Mouse (Mus musculus) kidney, adult 2 months (tissue): ENCODE data around the gene Adamts2. TPM values are rescaled to one million over a fixed set of nuclear protein-coding genes. Genes with fewer than 3 reads are reported as not detected.

Experiments
- DNase-seq: peaks from one replicate; pipeline ENCODE4 v3.0.0; 2021
- H3K27ac ChIP-seq: fragments of 200-500 bp; 2 replicates; pipeline ENCODE4 v1.5.1; 2012; ENCODE audit warnings: low read depth, low read length, control low read depth, inconsistent platforms; ENCODE audit not compliant: insufficient read depth
- H3K27me3 ChIP-seq: fragments of 200-500 bp; replicated peaks from 2 replicates; pipeline ENCODE4 v1.6.1; 2012; ENCODE audit warnings: mild to moderate bottlenecking, moderate library complexity, low read length, inconsistent platforms; ENCODE audit not compliant: control insufficient read depth, insufficient read depth
- H3K36me3 ChIP-seq: fragments of 200-500 bp; 2 replicates; pipeline ENCODE4 v1.6.1; 2012; ENCODE audit warnings: mild to moderate bottlenecking, moderate library complexity, low read length, inconsistent platforms; ENCODE audit not compliant: control insufficient read depth, insufficient read depth
- H3K4me1 ChIP-seq: fragments of 200-500 bp; 2 replicates; pipeline ENCODE4 v1.6.1; 2011; ENCODE audit warnings: low read length; ENCODE audit not compliant: control insufficient read depth, insufficient read depth
- H3K4me3 ChIP-seq: fragments of 200-500 bp; 2 replicates; pipeline ENCODE4 v1.5.1; 2011; ENCODE audit warnings: mild to moderate bottlenecking, low read depth, low read length, control low read depth; ENCODE audit not compliant: insufficient read depth
- CTCF ChIP-seq: fragments of 200-500 bp; conservative IDR thresholded peaks from 2 replicates; pipeline ENCODE4 v1.5.1; 2011; ENCODE audit warnings: low read depth, mild to moderate bottlenecking, control low read depth, low read length, moderate library complexity, mixed read lengths; ENCODE audit not compliant: insufficient read depth, insufficient read length
- POLR2A ChIP-seq: fragments of 200-500 bp; IDR thresholded peaks from one replicate; pipeline ENCODE4 v1.6.1; 2011; ENCODE audit warnings: low read depth, low read length, control low read depth
- WGBS: fragments of 180-500 bp; shearing (Covaris S2); methylation state at CpG from one replicate; pipeline ENCODE4 v1.1.7; 2018; 5-methylcytosine and 5-hydroxymethylcytosine counted together
- polyA plus RNA-seq: library from polyadenylated mRNA; depleted of rRNA; stranded (reverse); fragments of >200 nt; gene quantifications from 2 replicates; pipeline ENCODE4 v1.2.3, GENCODE M21; 2012; rRNA removed

The Adamts2 gene
- 4.5 and 7.0 TPM in 2 replicates for polyA plus RNA-seq

DNA sequence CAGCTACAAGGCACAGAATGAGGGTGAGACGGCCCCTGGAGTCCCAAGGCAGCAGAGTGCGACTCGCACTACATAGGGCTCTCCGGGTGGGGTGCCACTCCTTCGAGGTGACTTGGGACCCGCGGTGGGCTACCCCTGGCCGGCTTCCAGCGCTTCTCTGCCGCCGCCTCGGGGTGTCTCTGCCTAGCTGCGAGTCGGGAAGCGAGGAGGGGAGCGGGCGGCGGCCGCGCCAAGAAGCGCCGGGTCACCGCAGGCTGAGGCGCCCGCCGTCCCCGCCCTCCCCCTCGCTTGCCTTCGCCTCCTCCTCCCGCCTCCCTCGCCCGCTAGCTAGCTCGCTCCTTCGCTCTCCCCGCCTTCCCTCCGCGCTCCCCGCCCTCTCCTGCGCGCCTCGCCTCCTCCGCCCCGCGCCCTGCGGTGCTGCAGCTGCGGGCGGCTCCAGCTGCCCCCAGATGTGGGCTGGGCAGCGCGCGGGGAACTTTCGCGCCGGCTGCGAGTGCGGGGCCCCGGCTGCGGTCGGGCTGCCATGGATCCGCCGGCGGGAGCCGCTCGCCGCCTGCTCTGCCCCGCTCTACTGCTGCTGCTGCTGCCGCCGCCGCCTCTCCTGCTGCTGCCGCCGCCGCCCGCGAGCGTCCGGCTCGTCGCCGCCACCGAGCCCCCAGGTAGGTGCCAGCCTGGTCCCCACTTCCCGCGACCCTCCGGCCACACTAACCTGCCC, at the start of gene Adamts2:
TSS of gene Adamts2 (plus strand) at position 444 of the 715 bp plus-strand sequence.
- Histone ChIP-seq H3K4me1 (no peaks in the 10 kb centered on the region), H3K27me3 (no peaks in the 10 kb centered on the region), H3K27ac (no peak within 1 kb of the TSS), H3K36me3 (no peaks in the 10 kb centered on the region), H3K4me3 (peak within 1 kb of the TSS; percentile 46)
- DNase-seq = peak; percentile 65
- TF ChIP-seq POLR2A (no peak), CTCF (no peak)
- under 1% methylated on average over 71 of the region's 82 CpGs for WGBS

DNA sequence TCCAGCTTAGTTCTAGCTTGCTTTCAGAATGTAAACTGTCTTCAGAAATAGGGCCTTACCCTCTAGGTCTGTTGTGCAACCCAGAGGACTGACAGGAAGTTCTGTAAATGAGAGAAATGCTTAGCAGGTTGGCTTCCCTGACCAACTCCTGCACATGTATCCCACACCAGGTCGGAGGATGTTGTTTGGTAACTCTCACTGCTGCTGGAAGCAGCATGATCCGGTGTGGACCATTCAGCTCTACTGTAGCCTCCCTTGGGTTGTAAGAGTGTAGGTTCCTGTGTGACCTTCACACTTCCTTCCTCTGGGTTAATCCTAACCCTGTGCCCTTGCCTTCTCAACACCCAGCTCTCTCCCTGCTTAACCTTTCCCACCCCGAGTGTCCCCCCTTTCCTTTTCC, 44.8 kb upstream of the Adamts2 start:
- H3K4me1 ChIP-seq = no peaks in the 10 kb centered on the region
- TF ChIP-seq POLR2A (no peak), CTCF (no peak)
- no peaks in the 10 kb centered on the region for H3K36me3 ChIP-seq
- H3K27ac ChIP-seq = no peak overlapping the region
- 86% methylated on average over 3 of the region's 3 CpGs for WGBS
- no peak for DNase-seq
- no peaks in the 10 kb centered on the region for H3K27me3 ChIP-seq
- no peak overlapping the region for H3K4me3 ChIP-seq

DNA sequence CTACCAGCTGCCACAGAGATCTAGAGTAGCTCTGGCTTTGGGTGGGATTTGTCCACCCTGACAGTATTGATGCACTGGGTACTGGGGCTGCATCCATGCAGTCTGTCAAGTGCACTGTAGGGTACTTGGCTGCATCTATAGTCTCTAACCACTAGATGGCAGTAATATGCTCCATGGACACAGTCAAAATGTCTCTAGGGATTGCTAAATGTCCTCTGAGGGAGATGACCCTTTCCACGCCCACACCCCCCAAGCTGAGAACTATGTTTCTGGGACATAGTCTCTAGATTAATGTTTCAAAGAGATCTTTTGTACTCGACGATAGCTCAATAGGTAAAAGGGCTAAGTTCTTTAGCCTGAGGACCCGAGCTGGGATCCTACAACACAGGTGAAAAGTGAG, 42.8 kb upstream of the Adamts2 start:
- H3K27me3 ChIP-seq = no peaks in the 10 kb centered on the region
- no peak overlapping the region for H3K27ac ChIP-seq
- no peaks in the 10 kb centered on the region for H3K4me1 ChIP-seq
- no peak for TF ChIP-seq POLR2A
- peak; percentile 59 for TF ChIP-seq CTCF
- WGBS = 30% methylated on average over 4 of the region's 4 CpGs
- no peak overlapping the region for H3K4me3 ChIP-seq
- H3K36me3 ChIP-seq = no peaks in the 10 kb centered on the region
- DNase-seq = peak; percentile 46

DNA sequence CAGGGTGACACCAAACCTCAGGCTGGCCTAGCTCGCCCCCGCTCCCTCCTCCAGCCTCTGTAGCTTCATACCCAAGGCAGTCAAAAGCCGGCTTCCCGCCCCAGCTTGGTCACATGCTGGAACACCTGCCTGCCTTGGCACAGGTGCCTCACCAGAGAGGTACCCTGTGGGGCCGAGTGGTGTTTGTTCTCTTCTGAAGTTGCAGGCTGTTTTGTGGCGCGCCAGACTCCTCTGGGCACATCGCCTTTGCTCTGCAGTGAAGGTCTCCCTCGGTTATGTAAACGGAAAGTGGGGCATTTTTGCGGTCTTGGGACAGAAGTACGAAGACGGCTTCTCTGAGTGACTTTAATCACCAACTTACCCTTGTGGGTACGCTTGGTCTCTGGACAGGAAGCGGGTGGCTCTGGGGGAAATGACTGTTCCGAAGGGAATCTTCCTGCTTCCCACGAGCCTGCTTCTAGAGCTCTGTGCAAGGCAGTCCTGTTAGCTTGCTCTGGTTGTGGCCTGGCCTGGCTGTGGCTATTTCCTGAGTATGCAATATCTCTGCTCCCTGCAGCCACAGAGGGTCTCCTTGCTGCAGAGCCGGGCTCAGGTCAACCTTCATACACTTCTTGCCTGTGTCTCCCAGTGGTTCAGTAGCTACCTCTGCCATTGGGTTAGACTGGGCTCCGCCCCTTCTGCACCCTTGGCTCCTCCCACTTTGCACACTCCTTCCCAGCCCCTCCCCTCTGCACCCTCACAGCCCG, 36.2 kb upstream of the Adamts2 start:
- 63% methylated on average over 20 of the region's 20 CpGs for WGBS
- no peak overlapping the region for H3K27ac ChIP-seq
- no peaks in the 10 kb centered on the region for H3K27me3 ChIP-seq
- no peak overlapping the region for H3K4me3 ChIP-seq
- DNase-seq = no peak
- H3K36me3 ChIP-seq = no peaks in the 10 kb centered on the region
- no peak for TF ChIP-seq CTCF
- no peaks in the 10 kb centered on the region for H3K4me1 ChIP-seq

DNA sequence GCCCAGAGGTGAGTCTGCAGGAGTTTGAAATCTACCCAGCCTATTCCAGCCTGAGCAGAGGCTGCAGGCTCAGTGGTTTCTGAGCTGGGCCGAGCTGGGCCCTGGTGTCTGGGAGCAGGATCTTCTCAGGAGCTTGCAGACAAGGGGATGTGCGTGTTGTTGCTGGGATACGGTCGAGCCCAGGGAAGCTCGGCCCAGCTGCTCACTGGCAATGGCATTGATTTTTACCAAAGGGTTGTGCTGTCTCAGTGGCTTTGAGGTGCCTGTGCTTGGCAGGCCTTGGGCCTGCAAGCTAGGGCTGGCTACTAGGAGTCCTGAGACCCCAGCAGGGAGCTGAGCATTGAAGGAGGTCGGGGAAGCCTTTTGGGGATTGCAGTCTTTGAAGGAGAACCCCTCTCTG, 30.4 kb upstream of the Adamts2 start:
- Histone ChIP-seq H3K36me3 (no peaks in the 10 kb centered on the region), H3K4me3 (no peak overlapping the region), H3K27ac (no peak overlapping the region), H3K4me1 (no peaks in the 10 kb centered on the region), H3K27me3 (no peaks in the 10 kb centered on the region)
- 84% methylated on average over 6 of the region's 6 CpGs for WGBS
- TF ChIP-seq CTCF = no peak
- no peak for TF ChIP-seq POLR2A
- no peak for DNase-seq

DNA sequence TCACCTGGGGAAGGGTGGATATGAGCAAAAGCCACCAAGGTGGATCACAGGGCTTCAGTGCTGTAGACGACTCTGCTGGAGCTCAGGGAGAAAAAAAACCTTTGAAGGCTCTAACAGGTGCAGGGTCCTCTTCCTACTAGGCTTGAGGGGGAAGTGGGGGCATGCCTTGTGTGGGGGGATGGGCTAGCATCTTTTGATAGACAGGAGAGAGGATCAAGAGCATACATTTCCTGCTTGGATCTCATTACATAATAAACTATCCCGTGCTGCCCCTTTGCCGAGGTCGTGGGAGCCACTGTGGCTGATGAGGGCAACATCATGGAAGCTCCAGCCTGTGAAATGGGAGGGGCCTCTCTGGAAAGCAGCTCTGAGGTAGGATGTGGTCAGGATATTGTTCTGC, 25.4 kb upstream of the Adamts2 start:
- no peaks in the 10 kb centered on the region for H3K27me3 ChIP-seq
- no peak for TF ChIP-seq CTCF
- no peak for TF ChIP-seq POLR2A
- H3K4me1 ChIP-seq = no peaks in the 10 kb centered on the region
- H3K4me3 ChIP-seq = no peak overlapping the region
- H3K27ac ChIP-seq = no peak overlapping the region
- DNase-seq = no peak
- no peaks in the 10 kb centered on the region for H3K36me3 ChIP-seq
- WGBS = 20% methylated on average over 4 of the region's 4 CpGs

DNA sequence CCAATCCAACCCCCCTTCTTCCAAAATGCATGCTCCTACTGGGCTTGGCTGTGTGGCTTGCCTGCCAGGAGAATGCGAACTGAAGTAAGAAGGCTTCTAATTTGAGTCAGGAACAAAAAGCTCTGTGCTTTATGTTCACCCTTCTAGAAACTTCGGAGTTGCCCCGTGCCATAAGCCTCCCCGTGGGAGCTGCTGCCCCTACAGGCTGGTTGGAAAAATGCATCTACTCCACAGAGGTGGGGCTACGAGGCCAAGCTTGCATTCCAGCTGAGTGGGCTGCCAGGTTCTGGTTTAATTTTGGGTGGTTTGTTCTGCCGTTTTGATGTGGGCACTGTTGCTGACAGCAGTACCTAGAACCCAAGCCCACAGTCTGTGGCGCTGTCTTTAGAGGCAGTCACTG, 14.9 kb upstream of the Adamts2 start:
- peak; percentile 16 for DNase-seq
- 38% methylated on average over 7 of the region's 7 CpGs for WGBS
- Histone ChIP-seq H3K4me1 (no peaks in the 10 kb centered on the region), H3K27ac (no peak overlapping the region), H3K36me3 (no peaks in the 10 kb centered on the region), H3K4me3 (no peak overlapping the region), H3K27me3 (no peaks in the 10 kb centered on the region)
- TF ChIP-seq POLR2A (no peak), CTCF (peak; percentile 50)
